Mouse (Mus musculus) embryonic fibroblast, embryonic 13.5 days (primary cell): ENCODE measurements around the gene Kcnq1. TPM values are rescaled to one million over a fixed set of nuclear protein-coding genes. Genes with fewer than 3 reads are reported as not detected.

Experiments used
- H3K27ac ChIP-seq: 2 replicates; pipeline ENCODE4 v1.5.1; 2012; ENCODE audit warnings: low read length, control low read depth, inconsistent platforms; ENCODE audit not compliant: insufficient read depth
- H3K4me1 ChIP-seq: 2 replicates; pipeline ENCODE4 v1.6.1; 2011; ENCODE audit warnings: low read length; ENCODE audit not compliant: control insufficient read depth, insufficient read depth
- H3K4me3 ChIP-seq: 2 replicates; pipeline ENCODE4 v1.5.1; 2011; ENCODE audit warnings: mild to moderate bottlenecking, control low read depth, low read length; ENCODE audit not compliant: insufficient read depth
- CTCF ChIP-seq: IDR thresholded peaks from 2 replicates; pipeline ENCODE4 v1.5.1; 2011; ENCODE audit warnings: mild to moderate bottlenecking, control low read depth, low read length, moderate library complexity, borderline replicate concordance; ENCODE audit not compliant: insufficient read depth
- POLR2A ChIP-seq: IDR thresholded peaks from 2 replicates; pipeline ENCODE4 v1.6.1; 2011; ENCODE audit warnings: low read depth, mild to moderate bottlenecking, control low read depth, low read length, moderate library complexity
- polyA plus RNA-seq: library from polyadenylated mRNA; stranded (reverse); fragments of >200 nt; gene quantifications from 2 replicates; pipeline ENCODE4 v1.2.4, GENCODE M21; 2011; ENCODE audit warnings: low read depth; ENCODE audit not compliant: missing spikeins, insufficient read length

The Kcnq1 gene
- polyA plus RNA-seq, 1 experiment = not detected

- Histone ChIP-seq H3K27ac (no peak overlapping the region), H3K4me1 (no peaks in the 10 kb centered on the region), H3K4me3 (no peak overlapping the region)
- TF ChIP-seq CTCF (no peak), POLR2A (no peak)
Observed at GRCm38 (mm10) chr7:143364969-143365839, 259.0 kb downstream of the Kcnq1 start.

GRCm38 (mm10) chr7:143367366-143368266, 261.5 kb downstream of the Kcnq1 start:
- TF ChIP-seq CTCF (no peak), POLR2A (no peak)
- Histone ChIP-seq H3K4me3 (no peak overlapping the region), H3K27ac (no peak overlapping the region), H3K4me1 (no peaks in the 10 kb centered on the region)

GRCm38 (mm10) chr7:143368267-143368643, 262.1 kb downstream of the Kcnq1 start:
- H3K27ac ChIP-seq = no peak overlapping the region
- no peaks in the 10 kb centered on the region for H3K4me1 ChIP-seq
- no peak overlapping the region for H3K4me3 ChIP-seq
- TF ChIP-seq CTCF = no peak
- TF ChIP-seq POLR2A = no peak

- Histone ChIP-seq H3K4me1 (peaks cover 3% of the 10 kb centered on the region; the same call in 1 of the 2 replicates), H3K27ac (no peak overlapping the region), H3K4me3 (no peak overlapping the region)
- no peak for TF ChIP-seq CTCF
- no peak for TF ChIP-seq POLR2A
Observed at GRCm38 (mm10) chr7:143371336-143371735, 265.2 kb downstream of the Kcnq1 start.

- TF ChIP-seq CTCF = no peak
- H3K27ac ChIP-seq = no peak overlapping the region
Observed at GRCm38 (mm10) chr7:143373265-143373664, 267.1 kb downstream of the Kcnq1 start.

GRCm38 (mm10) chr7:143375945-143376344, 269.8 kb downstream of the Kcnq1 start:
- Histone ChIP-seq H3K4me1 (peaks cover 3% of the 10 kb centered on the region; the same call in 1 of the 2 replicates), H3K4me3 (no peak overlapping the region), H3K27ac (no peak overlapping the region)
- no peak for TF ChIP-seq CTCF
- TF ChIP-seq POLR2A = no peak

More at GRCm38 (mm10) chr7:143373265-143373664, 267.1 kb downstream of the Kcnq1 start:
- Histone ChIP-seq H3K4me1 (peaks cover 3% of the 10 kb centered on the region; the same call in 1 of the 2 replicates), H3K4me3 (no peak overlapping the region)

GRCm38 (mm10) chr7:143380466-143381073, 274.4 kb downstream of the Kcnq1 start:
- no peak overlapping the region for H3K27ac ChIP-seq
- H3K4me1 ChIP-seq = peaks cover 2% of the 10 kb centered on the region; the same call in 1 of the 2 replicates
- TF ChIP-seq CTCF = no peak
- TF ChIP-seq POLR2A = no peak
- H3K4me3 ChIP-seq = no peak overlapping the region

- H3K27ac ChIP-seq = no peak overlapping the region
- no peak for TF ChIP-seq CTCF
- no peak for TF ChIP-seq POLR2A
- H3K4me1 ChIP-seq = no peaks in the 10 kb centered on the region; the same call in 1 of the 2 replicates
Observed at GRCm38 (mm10) chr7:143386632-143387031, 280.5 kb downstream of the Kcnq1 start.

More at GRCm38 (mm10) chr7:143386632-143387031, 280.5 kb downstream of the Kcnq1 start:
- no peak overlapping the region for H3K4me3 ChIP-seq
